In the genomic region with DNA sequence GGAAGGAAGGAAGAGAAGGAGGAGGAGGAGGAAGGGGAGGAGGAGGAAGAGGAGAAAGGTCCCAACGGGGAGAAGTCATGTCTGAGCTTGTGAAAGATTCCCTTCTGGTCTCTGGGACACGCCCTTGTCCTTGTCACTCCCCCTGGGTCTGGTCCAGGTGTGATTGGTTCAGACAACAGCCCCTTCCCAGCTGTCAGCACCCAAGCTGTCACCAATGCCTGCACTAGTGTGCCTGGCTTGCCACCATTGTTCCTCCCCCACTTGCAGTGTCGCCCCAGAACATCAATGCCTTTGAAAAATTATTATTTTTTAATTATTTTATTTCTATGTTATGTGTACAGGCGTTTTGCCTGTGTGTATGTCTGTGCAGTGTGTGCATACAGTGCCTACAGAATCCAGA, we compare ENCODE assay signal across 19 mouse cellular contexts. TPM values are rescaled to one million over a fixed set of nuclear protein-coding genes. Genes with fewer than 3 reads are reported as not detected.
A peak's percentile ranks its signal among the peaks of the same experiment; 100 is the strongest.
DNase-seq lines count a peak whose midpoint lies in the region; ATAC-seq and TF ChIP-seq lines count a peak whose summit lies in the region.
"Had no signal": no experiment of that assay in that cellular context is flagged by ENCODE, and none has a peak within 500 bp of the region (broad histone marks: within the 10 kb centered on the region; RNA-seq: fewer than 3 reads in every experiment).

No protein-coding gene starts in this region.

- H3K4me2 ChIP-seq in myocyte (ENCODE audit: low read depth), result no peak overlapping the region
- H3K4me2 ChIP-seq in hindbrain, embryonic 12.5 days (replicated peaks), result no peak overlapping the region

- 0 out of 2 replicates have a peak overlapping the region, but pooled peaks have one; percentile 32 for H3K27ac ChIP-seq in gastrocnemius, adult 2 months
- no peak overlapping the region for H3K27ac ChIP-seq in hindbrain, embryonic 12.5 days

- H3K4me1 ChIP-seq in hindbrain, embryonic 12.5 days, result peaks cover 3% of the 10 kb centered on the region; the same call in 1 of the 2 replicates

- no peak for ATAC-seq in hindbrain, embryonic 12.5 days (ENCODE audit: low FRiP score)
- ATAC-seq: activated CD4-positive, CD25-positive, alpha-beta regulatory T cell, adult 4 months; CD4-positive, CD25-positive, alpha-beta regulatory T cell, adult 4 months; Patski had no signal

- no peak for TF ChIP-seq POLR2A in myocyte (IDR thresholded peaks at IDR 0.05; ENCODE audit: insufficient read length, low read depth)

- H3K27me3 ChIP-seq in myocyte (ENCODE audit: control insufficient read depth, insufficient read depth, insufficient read length), result no peaks in the 10 kb centered on the region
- H3K27me3 ChIP-seq in hindbrain, embryonic 12.5 days, result no peaks in the 10 kb centered on the region
- H3K27me3 ChIP-seq: Patski had no signal

- DNase-seq in gastrocnemius, adult 2 months, result no peak
- DNase-seq in gastrocnemius, postnatal 4 days (ENCODE audit: low spot score in 2 of 2), result no peak
- DNase-seq: adrenal gland, adult 2 months; adrenal gland, adult 8-10 months; adrenal gland, postnatal 10 days; adrenal gland, postnatal 14 days; adrenal gland, postnatal 25 days; adrenal gland, postnatal 36 days; B cell, adult 2 months; cerebellum, adult 11 months; cerebellum, adult 11-12 months; cerebellum, adult 18-20 months had no signal

- intact Hi-C loops in gastrocnemius, adult 2 months (cut with DNase I), result no loop called here

- H3K9ac ChIP-seq in hindbrain, embryonic 12.5 days, result no peak overlapping the region

- no peak for TF ChIP-seq CTCF in gastrocnemius, adult 2 months (IDR thresholded peaks at IDR 0.05)

- no peaks in the 10 kb centered on the region for H3K79me2 ChIP-seq in myocyte (ENCODE audit: control insufficient read depth, insufficient read depth)

- no peak overlapping the region for H3ac ChIP-seq in myocyte (ENCODE audit: control insufficient read depth, insufficient read length)

- H3K4me3 ChIP-seq in gastrocnemius, adult 2 months, result no peak overlapping the region
- no peak overlapping the region for H3K4me3 ChIP-seq in myocyte
- H3K4me3 ChIP-seq in hindbrain, embryonic 12.5 days, result no peak overlapping the region

- no peaks in the 10 kb centered on the region for H3K9me3 ChIP-seq in hindbrain, embryonic 12.5 days (replicated peaks)
- H3K9me3 ChIP-seq: G1E had no signal

- no peaks in the 10 kb centered on the region for H3K36me3 ChIP-seq in myocyte (ENCODE audit: control insufficient read depth, insufficient read depth)
- H3K36me3 ChIP-seq in hindbrain, embryonic 12.5 days, result no peaks in the 10 kb centered on the region
- H3K36me3 ChIP-seq: G1E had no signal

- 62% methylated on average over 4 of the region's 4 CpGs for WGBS in hindbrain, embryonic 12.5 days

TF ChIP-seq in myocyte, 11 proteins besides CTCF, POLR2A, EP300 and RAD21:
- peak; percentile 2 for TF ChIP-seq TCF12 (IDR thresholded peaks at IDR 0.05; ENCODE audit: insufficient read depth, poor library complexity, severe bottlenecking)
- TF ChIP-seq TCF3 (IDR thresholded peaks at IDR 0.05; ENCODE audit: insufficient read length, low read depth), result no peak
- TF ChIP-seq MAX (IDR thresholded peaks at IDR 0.05; ENCODE audit: low read depth), result no peak
- peak in 2 of 3 experiments; percentile 21 to 72 for TF ChIP-seq MYOD1 (IDR thresholded peaks at IDR 0.05; ENCODE audit: control insufficient read depth in 1 of 3, insufficient read length in 2 of 3, low read depth in 2 of 3)
- TF ChIP-seq MYOG (IDR thresholded peaks at IDR 0.05; ENCODE audit: control insufficient read depth in 1 of 3, insufficient read depth in 1 of 3, insufficient read length in 2 of 3, low read depth in 2 of 3), result peak in 1 of 3 experiments; percentile 78
- TF ChIP-seq E2F4 (IDR thresholded peaks at IDR 0.05; ENCODE audit: insufficient read depth), result no peak

RNA-seq across cellular contexts. Expression of a gene that starts 22.0 kb away (rescaled TPM):
- total RNA-seq in gastrocnemius, adult 2 months (2021), result 10 to 100 TPM; 46.1 to 46.4 TPM
- total RNA-seq in gastrocnemius, postnatal 4 days (2021), result 1 to 10 TPM; 8.7 to 8.8 TPM
- polyA plus RNA-seq in myocyte (2012; fragmentation: generic; extraction: Trizol), result 54.7 TPM
- polyA plus RNA-seq in hindbrain, embryonic 12.5 days (2016; fragmentation: Nextera tagmentation; extraction: Ambion mirVana), result 11.6 and 14.3 TPM in 2 replicates

RNA-seq across cellular contexts. Expression of a gene that starts 22.5 kb away (rescaled TPM):
- 10 to 100 TPM; 38.6 to 51.4 TPM for total RNA-seq in gastrocnemius, adult 2 months (2021)
- 100 to 1,000 TPM; 475 to 533 TPM for total RNA-seq in gastrocnemius, postnatal 4 days (2021)
- 1,089 TPM for polyA plus RNA-seq in myocyte (2012; fragmentation: generic; extraction: Trizol)
- polyA plus RNA-seq in hindbrain, embryonic 12.5 days (2016; fragmentation: Nextera tagmentation; extraction: Ambion mirVana), result 642 and 670 TPM in 2 replicates

RNA-seq across cellular contexts. Expression of a gene that starts 54.4 kb away (rescaled TPM):
- total RNA-seq in gastrocnemius, adult 2 months (2021), result 10 to 100 TPM; 14.3 to 17.3 TPM
- total RNA-seq in gastrocnemius, postnatal 4 days (2021), result 10 to 100 TPM; 51.5 to 52.8 TPM
- polyA plus RNA-seq in myocyte (2012; fragmentation: generic; extraction: Trizol), result 21.7 TPM
- polyA plus RNA-seq in hindbrain, embryonic 12.5 days (2016; fragmentation: Nextera tagmentation; extraction: Ambion mirVana), result 2.5 and 3.2 TPM in 2 replicates
- total RNA-seq: CH12.LX had no signal
- polyA plus RNA-seq: G1E had no signal

Comparison
In these comparisons a context has a peak if more than half of its experiments do, and no peak if none do; other contexts are left out.
1. RNA of a gene that starts 22.0 kb away (total RNA-seq): 46.1 to 46.4 TPM in gastrocnemius, adult 2 months; 8.7 to 8.8 TPM in gastrocnemius, postnatal 4 days; every median in the first group is over 4 times any median in the second.
2. RNA of a gene that starts 22.5 kb away (total RNA-seq): 475 to 533 TPM in gastrocnemius, postnatal 4 days; 38.6 to 51.4 TPM in gastrocnemius, adult 2 months; every median in the first group is over 4 times any median in the second.